Mouse (Mus musculus): ENCODE measurements around the gene Itpk1. TPM values are rescaled to one million over a fixed set of nuclear protein-coding genes. Genes with fewer than 3 reads are reported as not detected.

The Itpk1 gene
- polyA plus RNA-seq, 1 experiment = 4.5 TPM

- Histone ChIP-seq H3ac (ENCODE audit: control insufficient read depth, insufficient read length, low read depth) (no peak overlapping the region), H3K79me2 (ENCODE audit: control insufficient read depth, insufficient read depth) (no peaks in the 10 kb centered on the region), H3K27me3 (ENCODE audit: control insufficient read depth, insufficient read depth, insufficient read length) (no peaks in the 10 kb centered on the region), H3K36me3 (ENCODE audit: control insufficient read depth, insufficient read depth) (no peaks in the 10 kb centered on the region), H3K79me3 (ENCODE audit: low read depth) (no peaks in the 10 kb centered on the region), H3K4me3 (ENCODE audit: insufficient read depth, poor library complexity, severe bottlenecking) (no peak overlapping the region)
- no peak for TF ChIP-seq MAX (IDR thresholded peaks at IDR 0.05)
- TF ChIP-seq CEBPB (IDR thresholded peaks at IDR 0.05; ENCODE audit: low read depth) = no peak
- no peak for TF ChIP-seq CTCF (IDR thresholded peaks at IDR 0.05; ENCODE audit: control insufficient read depth, insufficient read depth, insufficient read length)
- no peak for TF ChIP-seq MYOD1 (IDR thresholded peaks at IDR 0.05; ENCODE audit: control insufficient read depth, insufficient read length, low read depth)
- TF ChIP-seq USF1 (IDR thresholded peaks at IDR 0.05; ENCODE audit: low read depth) = no peak
- TF ChIP-seq MYOG (IDR thresholded peaks at IDR 0.05; ENCODE audit: control insufficient read depth, extremely low read depth, insufficient read length) = no peak
- no peak for TF ChIP-seq FOSL1 (IDR thresholded peaks at IDR 0.05; ENCODE audit: insufficient read depth, low read length, poor library complexity, severe bottlenecking)
Observed at GRCm38 (mm10) chr12:102705906-102706640, 1.3 kb upstream of the Itpk1 start.

DNA sequence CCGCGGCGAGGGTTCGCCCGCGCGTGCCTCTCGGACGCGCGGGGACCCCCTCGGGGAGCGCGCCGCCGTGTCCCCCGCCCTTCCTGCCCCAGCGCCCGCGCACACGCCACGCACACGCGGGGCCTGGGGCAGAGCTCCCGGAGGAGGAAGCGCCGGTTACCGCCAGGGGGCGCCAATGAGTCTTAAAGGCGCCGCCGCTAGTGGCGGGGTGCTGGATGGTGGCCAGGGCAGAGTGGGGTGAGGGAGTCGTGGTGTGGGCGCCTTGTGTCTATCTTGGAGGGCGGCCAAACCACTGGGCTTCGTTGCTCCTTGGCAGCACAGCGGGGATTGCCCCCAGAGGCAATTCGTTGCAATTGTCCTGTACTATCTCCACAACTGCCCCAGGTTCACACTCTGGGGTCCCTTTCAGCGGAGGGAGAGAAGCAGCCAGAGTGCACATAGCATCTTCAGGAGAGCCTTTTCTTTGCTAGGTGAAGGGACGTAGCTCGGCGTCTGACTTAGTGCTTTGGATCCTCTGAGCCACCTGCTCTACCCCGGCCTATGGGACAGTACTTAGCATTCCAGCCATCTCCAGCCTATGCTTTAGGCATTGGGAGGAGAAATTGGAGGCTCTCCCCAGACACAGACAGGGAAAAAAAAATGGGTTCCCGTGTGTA is 614 bp upstream of the Itpk1 start:
- Histone ChIP-seq H3K4me3 (ENCODE audit: insufficient read depth, poor library complexity, severe bottlenecking) (peak overlapping the region; percentile 34), H3K27me3 (ENCODE audit: control insufficient read depth, insufficient read depth, insufficient read length) (no peaks in the 10 kb centered on the region), H3K36me3 (ENCODE audit: control insufficient read depth, insufficient read depth) (no peaks in the 10 kb centered on the region), H3K79me3 (ENCODE audit: low read depth) (no peaks in the 10 kb centered on the region), H3ac (ENCODE audit: control insufficient read depth, insufficient read length, low read depth) (peak overlapping the region; percentile 85), H3K79me2 (ENCODE audit: control insufficient read depth, insufficient read depth) (no peaks in the 10 kb centered on the region)
- TF ChIP-seq CTCF (IDR thresholded peaks at IDR 0.05; ENCODE audit: control insufficient read depth, insufficient read depth, insufficient read length) = peak; percentile 94
- no peak for TF ChIP-seq FOSL1 (IDR thresholded peaks at IDR 0.05; ENCODE audit: insufficient read depth, low read length, poor library complexity, severe bottlenecking)
- no peak for TF ChIP-seq MYOD1 (IDR thresholded peaks at IDR 0.05; ENCODE audit: control insufficient read depth, insufficient read length, low read depth)
- no peak for TF ChIP-seq MYOG (IDR thresholded peaks at IDR 0.05; ENCODE audit: control insufficient read depth, extremely low read depth, insufficient read length)
- no peak for TF ChIP-seq USF1 (IDR thresholded peaks at IDR 0.05; ENCODE audit: low read depth)

- H3K79me3 ChIP-seq (ENCODE audit: low read depth) = no peaks in the 10 kb centered on the region
Observed at GRCm38 (mm10) chr12:102703921-102704408, 765 bp downstream of the Itpk1 start.

GRCm38 (mm10) chr12:102703441-102703840 is 1.3 kb downstream of the Itpk1 start:
- Histone ChIP-seq H3ac (ENCODE audit: control insufficient read depth, insufficient read length, low read depth) (no peak overlapping the region), H3K79me3 (ENCODE audit: low read depth) (no peaks in the 10 kb centered on the region), H3K27me3 (ENCODE audit: control insufficient read depth, insufficient read depth, insufficient read length) (no peaks in the 10 kb centered on the region), H3K79me2 (ENCODE audit: control insufficient read depth, insufficient read depth) (no peaks in the 10 kb centered on the region), H3K4me3 (ENCODE audit: insufficient read depth, poor library complexity, severe bottlenecking) (no peak overlapping the region), H3K36me3 (ENCODE audit: control insufficient read depth, insufficient read depth) (no peaks in the 10 kb centered on the region)
- no peak for TF ChIP-seq MYOD1 (IDR thresholded peaks at IDR 0.05; ENCODE audit: control insufficient read depth, insufficient read length, low read depth)
- no peak for TF ChIP-seq USF1 (IDR thresholded peaks at IDR 0.05; ENCODE audit: low read depth)
- TF ChIP-seq MYOG (IDR thresholded peaks at IDR 0.05; ENCODE audit: control insufficient read depth, extremely low read depth, insufficient read length) = no peak
- TF ChIP-seq FOSL1 (IDR thresholded peaks at IDR 0.05; ENCODE audit: insufficient read depth, low read length, poor library complexity, severe bottlenecking) = no peak
- no peak for TF ChIP-seq MAX (IDR thresholded peaks at IDR 0.05)
- no peak for TF ChIP-seq CTCF (IDR thresholded peaks at IDR 0.05; ENCODE audit: control insufficient read depth, insufficient read depth, insufficient read length)
- no peak for TF ChIP-seq CEBPB (IDR thresholded peaks at IDR 0.05; ENCODE audit: low read depth)

More at GRCm38 (mm10) chr12:102703921-102704408, 765 bp downstream of the Itpk1 start:
- Histone ChIP-seq H3K27me3 (ENCODE audit: control insufficient read depth, insufficient read depth, insufficient read length) (no peaks in the 10 kb centered on the region), H3ac (ENCODE audit: control insufficient read depth, insufficient read length, low read depth) (peak overlapping the region; percentile 76), H3K36me3 (ENCODE audit: control insufficient read depth, insufficient read depth) (no peaks in the 10 kb centered on the region), H3K4me3 (ENCODE audit: insufficient read depth, poor library complexity, severe bottlenecking) (peak overlapping the region; percentile 34), H3K79me2 (ENCODE audit: control insufficient read depth, insufficient read depth) (no peaks in the 10 kb centered on the region)
- TF ChIP-seq CTCF (IDR thresholded peaks at IDR 0.05; ENCODE audit: control insufficient read depth, insufficient read depth, insufficient read length) (no peak), USF1 (IDR thresholded peaks at IDR 0.05; ENCODE audit: low read depth) (no peak), CEBPB (IDR thresholded peaks at IDR 0.05; ENCODE audit: low read depth) (no peak), MYOG (IDR thresholded peaks at IDR 0.05; ENCODE audit: control insufficient read depth, extremely low read depth, insufficient read length) (no peak), FOSL1 (IDR thresholded peaks at IDR 0.05; ENCODE audit: insufficient read depth, low read length, poor library complexity, severe bottlenecking) (no peak), MAX (IDR thresholded peaks at IDR 0.05) (no peak), MYOD1 (IDR thresholded peaks at IDR 0.05; ENCODE audit: control insufficient read depth, insufficient read length, low read depth) (no peak)

GRCm38 (mm10) chr12:102703111-102703412 is 1.7 kb downstream of the Itpk1 start:
- Histone ChIP-seq H3K4me3 (ENCODE audit: insufficient read depth, poor library complexity, severe bottlenecking) (no peak overlapping the region), H3K79me3 (ENCODE audit: low read depth) (no peaks in the 10 kb centered on the region), H3ac (ENCODE audit: control insufficient read depth, insufficient read length, low read depth) (no peak overlapping the region), H3K36me3 (ENCODE audit: control insufficient read depth, insufficient read depth) (no peaks in the 10 kb centered on the region), H3K79me2 (ENCODE audit: control insufficient read depth, insufficient read depth) (no peaks in the 10 kb centered on the region), H3K27me3 (ENCODE audit: control insufficient read depth, insufficient read depth, insufficient read length) (no peaks in the 10 kb centered on the region)
- no peak for TF ChIP-seq MAX (IDR thresholded peaks at IDR 0.05)
- TF ChIP-seq CTCF (IDR thresholded peaks at IDR 0.05; ENCODE audit: control insufficient read depth, insufficient read depth, insufficient read length) = no peak
- TF ChIP-seq CEBPB (IDR thresholded peaks at IDR 0.05; ENCODE audit: low read depth) = no peak
- TF ChIP-seq USF1 (IDR thresholded peaks at IDR 0.05; ENCODE audit: low read depth) = no peak
- TF ChIP-seq MYOG (IDR thresholded peaks at IDR 0.05; ENCODE audit: control insufficient read depth, extremely low read depth, insufficient read length) = no peak
- TF ChIP-seq MYOD1 (IDR thresholded peaks at IDR 0.05; ENCODE audit: control insufficient read depth, insufficient read length, low read depth) = no peak
- TF ChIP-seq FOSL1 (IDR thresholded peaks at IDR 0.05; ENCODE audit: insufficient read depth, low read length, poor library complexity, severe bottlenecking) = no peak

Measured in C2C12 (cell line).